Mouse (Mus musculus) liver, embryonic 11.5 days (tissue): Measurements from ENCODE around the gene Tnrc6c. TPM values are rescaled to one million over a fixed set of nuclear protein-coding genes. Genes with fewer than 3 reads are reported as not detected.

Experiments used
- ATAC-seq: fragments of 200-750 bp; cut with Nextera tagmentation; replicated peaks from 2 replicates; pipeline ENCODE4 v1.8.0; 2017; ENCODE audit warnings: moderate number of reproducible peaks, mild to moderate bottlenecking, moderate TSS enrichment, moderate library complexity; ENCODE audit not compliant: low FRiP score
- DNase-seq: peaks from one replicate; pipeline ENCODE4 v3.0.0-alpha.2; 2017; ENCODE audit warnings: low spot score
- H3K27ac ChIP-seq: fragments of 300-500 bp; sonication (generic); 2 replicates; pipeline ENCODE4 v1.5.1; 2014; ENCODE audit warnings: mild to moderate bottlenecking, low read depth, low read length, control low read depth
- H3K27me3 ChIP-seq: fragments of 300-500 bp; sonication (generic); replicated peaks from 2 replicates; pipeline ENCODE4 v1.6.1; 2014; ENCODE audit warnings: low read length, mixed read lengths; ENCODE audit not compliant: control insufficient read depth, insufficient read depth
- H3K36me3 ChIP-seq: fragments of 300-500 bp; sonication (generic); 2 replicates; pipeline ENCODE4 v1.6.1; 2014; ENCODE audit warnings: mild to moderate bottlenecking, low read length, moderate library complexity, mixed read lengths; ENCODE audit not compliant: control insufficient read depth, insufficient read depth
- H3K4me1 ChIP-seq: fragments of 300-500 bp; sonication (generic); replicated peaks from 2 replicates; pipeline ENCODE4 v1.6.1; 2014; ENCODE audit warnings: low read length, mixed read lengths; ENCODE audit not compliant: control insufficient read depth, insufficient read depth
- H3K4me2 ChIP-seq: fragments of 300-500 bp; sonication (generic); 2 replicates; pipeline ENCODE4 v1.6.1; 2014; ENCODE audit warnings: mild to moderate bottlenecking, control low read depth, moderate library complexity
- H3K4me3 ChIP-seq: fragments of 300-500 bp; sonication (generic); 2 replicates; pipeline ENCODE4 v1.5.1; 2014; ENCODE audit warnings: low read depth, low read length, control low read depth
- H3K9ac ChIP-seq: fragments of 300-500 bp; sonication (generic); 2 replicates; pipeline ENCODE4 v1.6.1; 2014; ENCODE audit warnings: low read depth, low read length, control low read depth
- H3K9me3 ChIP-seq: fragments of 300-500 bp; sonication (generic); 2 replicates; pipeline ENCODE4 v1.6.1; 2016; ENCODE audit warnings: low read length, inconsistent platforms, mixed read lengths; ENCODE audit not compliant: control insufficient read depth
- WGBS: fragments of 180-500 bp; shearing (Covaris S2); extraction: QIAGEN DNeasy Blood & Tissue Kit; methylation state at CpG from one replicate; pipeline ENCODE4 v1.1.7; 2014; 5-methylcytosine and 5-hydroxymethylcytosine counted together
- polyA plus RNA-seq: library from polyadenylated mRNA; unstranded; fragments of >200 nt; fragmentation: Nextera tagmentation; extraction: Ambion mirVana; gene quantifications from 2 replicates; pipeline ENCODE4 v1.2.1, GENCODE M21; 2014

The Tnrc6c gene
- polyA plus RNA-seq, 1 experiment from 2014 or later: 8.0 TPM

DNA sequence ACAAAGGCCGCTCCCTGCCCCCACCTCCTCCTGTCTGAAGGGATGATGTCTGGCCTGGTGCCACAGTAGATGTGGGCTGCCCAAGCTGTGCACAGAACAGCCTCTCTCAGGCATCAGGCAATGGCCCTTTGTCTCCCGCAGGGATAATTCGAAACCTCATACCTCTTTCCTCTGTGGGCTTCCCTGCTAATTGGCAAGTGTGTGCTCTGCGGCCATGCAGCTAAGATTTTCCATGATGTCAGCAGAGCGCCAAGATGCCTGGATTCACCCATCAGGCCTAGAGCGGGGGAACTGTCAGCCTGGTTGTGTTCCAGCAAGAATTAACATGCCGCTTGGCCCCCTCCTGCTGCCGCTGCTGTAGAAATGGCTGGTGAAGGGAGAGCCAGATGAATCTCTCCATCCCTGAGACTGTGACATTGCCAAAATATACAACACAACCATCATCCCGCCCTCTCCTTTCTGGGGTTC is 25.7 kb upstream of the Tnrc6c start:
- Histone ChIP-seq H3K27me3 (peaks cover 32% of the 10 kb centered on the region), H3K4me1 (no peaks in the 10 kb centered on the region), H3K9me3 (no peaks in the 10 kb centered on the region), H3K36me3 (no peaks in the 10 kb centered on the region), H3K4me3 (no peak overlapping the region), H3K4me2 (no peak overlapping the region), H3K9ac (no peak overlapping the region), H3K27ac (no peak overlapping the region)
- ATAC-seq (no peak), DNase-seq (no peak)
- WGBS: 12% methylated on average over 9 of the region's 9 CpGs

- DNase-seq: no peak
- Histone ChIP-seq H3K9me3 (no peaks in the 10 kb centered on the region), H3K9ac (no peak overlapping the region), H3K4me1 (no peaks in the 10 kb centered on the region), H3K36me3 (no peaks in the 10 kb centered on the region), H3K4me3 (no peak overlapping the region), H3K27ac (no peak overlapping the region), H3K4me2 (no peak overlapping the region), H3K27me3 (peaks cover 32% of the 10 kb centered on the region)
- 81% methylated on average over 2 of the region's 2 CpGs for WGBS
- ATAC-seq: no peak
Observed at GRCm38 (mm10) chr11:117629865-117630264, 24.2 kb upstream of the Tnrc6c start.

GRCm38 (mm10) chr11:117630868-117631565 is 23.1 kb upstream of the Tnrc6c start:
- ATAC-seq: no peak
- Histone ChIP-seq H3K27me3 (peaks cover 32% of the 10 kb centered on the region), H3K4me1 (no peaks in the 10 kb centered on the region)

DNA sequence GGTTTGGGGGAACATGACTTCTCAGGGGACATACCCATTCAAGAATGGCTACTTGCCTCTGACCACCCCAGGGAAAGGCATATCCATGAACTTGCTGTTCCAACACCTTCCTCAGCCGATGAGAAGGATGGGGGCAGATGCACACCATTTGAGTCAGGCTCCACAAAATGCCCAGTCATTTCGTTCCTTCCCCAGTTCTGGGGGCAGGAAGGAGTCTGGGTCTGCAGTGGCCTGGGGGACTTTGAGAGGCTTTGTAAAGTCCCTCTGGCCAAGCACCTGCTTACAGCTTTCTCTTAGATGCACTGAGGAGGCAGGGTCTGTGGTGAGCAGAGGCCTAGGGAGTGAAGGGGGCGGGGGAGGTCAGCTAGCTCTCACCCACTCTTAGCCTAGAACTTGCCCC is 20.8 kb upstream of the Tnrc6c start:
- 66% methylated on average over 3 of the region's 3 CpGs for WGBS
- no peaks in the 10 kb centered on the region for H3K36me3 ChIP-seq
- no peak overlapping the region for H3K4me3 ChIP-seq
- H3K27ac ChIP-seq: no peak overlapping the region
- no peak for DNase-seq
- H3K9me3 ChIP-seq: no peaks in the 10 kb centered on the region
- ATAC-seq: no peak
- no peaks in the 10 kb centered on the region for H3K4me1 ChIP-seq
- H3K9ac ChIP-seq: no peak overlapping the region
- H3K27me3 ChIP-seq: peaks cover 12% of the 10 kb centered on the region
- H3K4me2 ChIP-seq: no peak overlapping the region

More at GRCm38 (mm10) chr11:117630868-117631565, 23.1 kb upstream of the Tnrc6c start:
- H3K36me3 ChIP-seq: no peaks in the 10 kb centered on the region
- H3K4me3 ChIP-seq: no peak overlapping the region
- DNase-seq: no peak
- H3K4me2 ChIP-seq: no peak overlapping the region
- H3K27ac ChIP-seq: no peak overlapping the region
- no peak overlapping the region for H3K9ac ChIP-seq
- no peaks in the 10 kb centered on the region for H3K9me3 ChIP-seq
- WGBS: 84% methylated on average over 10 of the region's 11 CpGs

DNA sequence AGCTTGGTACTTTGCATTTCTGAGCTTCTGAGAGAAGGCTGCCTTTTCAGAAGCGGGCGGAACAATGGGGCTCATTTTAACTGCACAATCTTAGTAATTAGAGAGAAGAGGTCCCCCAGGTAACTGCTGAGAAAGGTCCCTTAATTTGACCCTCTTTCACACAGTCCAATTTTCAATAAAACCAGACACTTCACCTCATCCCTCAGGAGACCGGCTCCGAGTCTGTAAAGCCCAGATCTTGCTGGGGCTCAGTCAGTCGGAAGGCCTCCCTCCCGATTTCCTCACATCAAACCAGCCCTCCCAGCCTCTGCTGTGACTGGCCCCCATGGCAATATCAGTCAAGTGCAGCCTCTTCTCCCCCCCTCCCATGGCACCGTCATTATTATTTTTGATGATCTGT is 15.7 kb upstream of the Tnrc6c start:
- ATAC-seq (no peak), DNase-seq (no peak)
- no peak overlapping the region for H3K4me3 ChIP-seq
- WGBS: 58% methylated on average over 7 of the region's 7 CpGs
- no peaks in the 10 kb centered on the region for H3K9me3 ChIP-seq
- H3K36me3 ChIP-seq: no peaks in the 10 kb centered on the region
- H3K27ac ChIP-seq: no peak overlapping the region
- H3K9ac ChIP-seq: no peak overlapping the region
- no peak overlapping the region for H3K4me2 ChIP-seq
- H3K27me3 ChIP-seq: 0 out of 2 replicates have a peak, but pooled peaks cover 5% of the 10 kb centered on the region
- no peaks in the 10 kb centered on the region for H3K4me1 ChIP-seq

GRCm38 (mm10) chr11:117638809-117639208 is 15.3 kb upstream of the Tnrc6c start:
- Histone ChIP-seq H3K4me1 (no peaks in the 10 kb centered on the region), H3K27me3 (0 out of 2 replicates have a peak, but pooled peaks cover 7% of the 10 kb centered on the region), H3K4me2 (no peak overlapping the region), H3K4me3 (no peak overlapping the region), H3K36me3 (no peaks in the 10 kb centered on the region), H3K9me3 (no peaks in the 10 kb centered on the region), H3K27ac (no peak overlapping the region), H3K9ac (no peak overlapping the region)
- WGBS: 58% methylated on average over 11 of the region's 11 CpGs
- ATAC-seq (no peak), DNase-seq (no peak)

DNA sequence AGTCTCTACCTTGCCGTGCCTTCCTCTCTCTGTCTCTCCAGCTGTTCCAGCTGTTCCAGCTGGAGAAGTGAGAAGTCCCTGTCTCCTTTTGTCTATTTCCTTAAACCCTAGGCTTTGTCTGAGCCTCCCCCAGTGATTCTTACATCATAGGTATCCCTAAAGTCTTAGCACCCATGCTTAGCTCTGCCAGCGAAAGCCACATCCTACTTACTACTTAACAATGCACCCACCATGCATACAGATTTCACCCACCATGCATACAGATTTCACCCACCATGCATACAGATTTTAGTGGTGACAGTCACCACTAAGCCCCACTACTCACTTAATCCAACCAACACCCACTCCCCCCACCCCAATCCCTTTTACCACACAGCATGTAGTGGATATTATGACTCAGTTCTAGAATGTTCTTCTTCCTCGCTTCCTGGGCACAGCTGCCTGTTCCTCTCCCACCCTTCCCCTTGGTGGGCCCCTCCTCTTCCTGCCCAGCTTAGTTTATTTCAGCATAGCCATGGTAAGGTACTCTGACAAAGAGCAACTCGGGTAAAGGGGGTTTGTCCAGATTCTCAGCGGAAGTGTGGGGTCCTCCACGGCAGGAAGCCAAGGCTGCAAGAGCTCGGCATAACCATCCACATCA is 14.6 kb upstream of the Tnrc6c start:
- WGBS: 65% methylated on average over 7 of the region's 7 CpGs
- Histone ChIP-seq H3K4me2 (no peak overlapping the region), H3K4me3 (no peak overlapping the region), H3K9ac (no peak overlapping the region), H3K27me3 (0 out of 2 replicates have a peak, but pooled peaks cover 7% of the 10 kb centered on the region), H3K27ac (no peak overlapping the region), H3K9me3 (no peaks in the 10 kb centered on the region), H3K36me3 (no peaks in the 10 kb centered on the region), H3K4me1 (no peaks in the 10 kb centered on the region)
- no peak for DNase-seq
- ATAC-seq: no peak

DNA sequence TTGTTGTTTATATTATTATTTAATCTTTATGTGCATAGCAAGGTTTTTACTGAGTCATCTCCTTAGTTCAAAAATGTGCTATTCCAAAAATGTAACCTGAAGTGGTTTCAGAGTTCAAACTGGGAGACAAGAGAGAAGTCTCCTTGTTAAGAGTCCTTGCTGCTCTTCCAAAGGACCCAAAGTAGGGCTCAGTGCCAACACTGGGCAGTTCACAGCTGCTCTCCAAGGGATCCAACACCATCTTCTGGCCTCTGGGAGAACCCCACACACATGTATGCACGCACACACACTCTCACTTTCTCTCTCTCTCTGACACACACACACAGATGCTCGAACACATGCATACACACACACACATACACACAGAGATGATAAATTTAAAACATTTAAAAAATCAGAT is 11.9 kb upstream of the Tnrc6c start:
- Histone ChIP-seq H3K9me3 (no peaks in the 10 kb centered on the region), H3K27ac (no peak overlapping the region), H3K36me3 (no peaks in the 10 kb centered on the region), H3K4me2 (no peak overlapping the region), H3K27me3 (0 out of 2 replicates have a peak, but pooled peaks cover 7% of the 10 kb centered on the region), H3K4me1 (no peaks in the 10 kb centered on the region), H3K9ac (no peak overlapping the region), H3K4me3 (no peak overlapping the region)
- DNase-seq: no peak
- ATAC-seq: no peak
- 73% methylated on average over 2 of the region's 2 CpGs for WGBS

DNA sequence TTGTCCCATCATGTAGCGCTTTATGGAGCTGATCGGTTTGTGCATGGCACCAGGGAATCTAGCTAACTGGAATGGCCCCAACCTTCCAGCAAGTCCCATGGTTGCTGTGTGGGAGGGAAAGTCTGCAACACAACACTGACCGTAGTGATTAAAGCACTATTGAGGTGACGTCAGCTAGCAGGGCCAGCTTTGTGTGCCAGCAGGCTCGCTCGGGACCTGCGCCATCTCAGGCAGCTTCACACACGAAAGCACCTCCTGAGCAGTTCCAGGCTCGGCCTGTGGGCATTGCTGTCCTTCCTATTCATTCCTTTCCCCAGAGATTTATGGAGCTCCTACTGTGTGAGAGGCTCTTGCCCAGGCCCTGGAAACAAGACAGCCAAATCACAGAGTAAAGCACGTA is 10.8 kb upstream of the Tnrc6c start:
- ATAC-seq: no peak
- 67% methylated on average over 10 of the region's 10 CpGs for WGBS
- H3K4me3 ChIP-seq: no peak overlapping the region
- H3K9me3 ChIP-seq: no peaks in the 10 kb centered on the region
- no peaks in the 10 kb centered on the region for H3K4me1 ChIP-seq
- no peak overlapping the region for H3K9ac ChIP-seq
- no peak overlapping the region for H3K27ac ChIP-seq
- 0 out of 2 replicates have a peak, but pooled peaks cover 7% of the 10 kb centered on the region for H3K27me3 ChIP-seq
- no peaks in the 10 kb centered on the region for H3K36me3 ChIP-seq
- DNase-seq: no peak
- H3K4me2 ChIP-seq: no peak overlapping the region
